Comparison of ENCODE assay signal across 8 mouse cellular contexts in genomic region chr10:59864232-59864875, GRCm38 (mm10). TPM values are rescaled to one million over a fixed set of nuclear protein-coding genes. Genes with fewer than 3 reads are reported as not detected.
DNase-seq lines count a peak whose midpoint lies in the region; ATAC-seq lines count a peak whose summit lies in the region.

No protein-coding gene starts in this region.

- peaks cover 8% of the 10 kb centered on the region for H3K36me3 ChIP-seq in heart, embryonic 12.5 days
- no peaks in the 10 kb centered on the region for H3K36me3 ChIP-seq in hindbrain, embryonic 11.5 days (ENCODE audit: control insufficient read depth, insufficient read depth, low read length)
- no peaks in the 10 kb centered on the region for H3K36me3 ChIP-seq in midbrain, embryonic 15.5 days (replicated peaks)

- H3K27ac ChIP-seq in heart, embryonic 12.5 days (ENCODE audit: poor library complexity, severe bottlenecking), result no peak overlapping the region
- H3K27ac ChIP-seq in hindbrain, embryonic 11.5 days (ENCODE audit: low read depth, low read length), result no peak overlapping the region
- H3K27ac ChIP-seq in midbrain, embryonic 15.5 days, result no peak overlapping the region

- no peak for DNase-seq in heart, adult 9 months (ENCODE audit: low spot score in 2 of 2)
- DNase-seq in CD4-positive, CD25-positive, alpha-beta regulatory T cell, adult 2 months (ENCODE audit: low read depth, low spot score), result peak; percentile 70
- peak; percentile 30 for DNase-seq in hindbrain, embryonic 11.5 days (ENCODE audit: low spot score)
- DNase-seq in yolk sac, embryonic 10.5 days (ENCODE audit: low spot score), result no peak
- DNase-seq in urinary bladder, postnatal 36 days (ENCODE audit: low spot score in 2 of 2), result no peak
- DNase-seq in heart, postnatal 36 days, result no peak

- intact Hi-C loops in heart, postnatal 36 days (cut with DNase I), result no loop called here

- H3K9ac ChIP-seq in heart, embryonic 12.5 days, result no peak overlapping the region
- no peak overlapping the region for H3K9ac ChIP-seq in hindbrain, embryonic 11.5 days (ENCODE audit: low read depth, low read length)
- no peak overlapping the region for H3K9ac ChIP-seq in midbrain, embryonic 15.5 days

- WGBS in heart, embryonic 12.5 days, result 87% methylated on average over 19 of the region's 19 CpGs
- 55% methylated on average over 19 of the region's 19 CpGs for WGBS in hindbrain, embryonic 11.5 days
- 55% methylated on average over 19 of the region's 19 CpGs for WGBS in midbrain, embryonic 15.5 days

- H3K4me3 ChIP-seq in heart, embryonic 12.5 days, result no peak overlapping the region
- H3K4me3 ChIP-seq in hindbrain, embryonic 11.5 days (ENCODE audit: low read depth, low read length), result no peak overlapping the region
- H3K4me3 ChIP-seq in midbrain, embryonic 15.5 days, result no peak overlapping the region

- H3K9me3 ChIP-seq in heart, embryonic 12.5 days (replicated peaks), result no peaks in the 10 kb centered on the region
- H3K9me3 ChIP-seq in hindbrain, embryonic 11.5 days (ENCODE audit: control insufficient read depth, low read length), result no peaks in the 10 kb centered on the region
- no peaks in the 10 kb centered on the region for H3K9me3 ChIP-seq in midbrain, embryonic 15.5 days

- ATAC-seq in heart, embryonic 12.5 days (ENCODE audit: insufficient number of reproducible peaks, low FRiP score), result peak; percentile 12; the same call in 1 of the 2 replicates
- ATAC-seq in hindbrain, embryonic 11.5 days (ENCODE audit: low FRiP score), result peak; percentile 43
- ATAC-seq in midbrain, embryonic 15.5 days (replicated peaks), result peak; percentile 34

- H3K4me2 ChIP-seq in heart, embryonic 12.5 days, result no peak overlapping the region
- no peak overlapping the region for H3K4me2 ChIP-seq in hindbrain, embryonic 11.5 days (replicated peaks; ENCODE audit: low read depth, low read length)
- H3K4me2 ChIP-seq in midbrain, embryonic 15.5 days, result no peak overlapping the region

- no peaks in the 10 kb centered on the region for H3K27me3 ChIP-seq in heart, embryonic 12.5 days (replicated peaks)
- H3K27me3 ChIP-seq in hindbrain, embryonic 11.5 days (ENCODE audit: control insufficient read depth, insufficient read depth, low read length), result no peaks in the 10 kb centered on the region
- H3K27me3 ChIP-seq in midbrain, embryonic 15.5 days (replicated peaks), result no peaks in the 10 kb centered on the region

- peaks cover 9% of the 10 kb centered on the region for H3K4me1 ChIP-seq in heart, embryonic 12.5 days (replicated peaks)
- H3K4me1 ChIP-seq in hindbrain, embryonic 11.5 days (replicated peaks; ENCODE audit: control insufficient read depth, insufficient read depth, low read length), result peaks cover 8% of the 10 kb centered on the region; the same call in 1 of the 2 replicates
- H3K4me1 ChIP-seq in midbrain, embryonic 15.5 days, result peaks cover 17% of the 10 kb centered on the region; the same call in 1 of the 2 replicates

RNA-seq across cellular contexts. Expression of gene Dnajb12, which starts 15.0 kb away (rescaled TPM):
- polyA plus RNA-seq in heart, embryonic 12.5 days (2016; fragmentation: Nextera tagmentation; extraction: Ambion mirVana), result 31.4 and 32.8 TPM in 2 replicates
- polyA plus RNA-seq in hindbrain, embryonic 11.5 days (2014; fragmentation: Nextera tagmentation; extraction: Ambion mirVana), result 22.0 and 22.6 TPM in 2 replicates
- 18.0 TPM in 2 replicates for polyA plus RNA-seq in midbrain, embryonic 15.5 days (2015; fragmentation: Nextera tagmentation; extraction: Ambion mirVana)
- total RNA-seq in heart, postnatal 36 days (2021), result 10 to 100 TPM; 39.8 to 43.5 TPM

Comparison
In these comparisons a context has a peak if more than half of its experiments do, and no peak if none do; other contexts are left out.
1. DNase-seq: peak in CD4-positive, CD25-positive, alpha-beta regulatory T cell, adult 2 months (single experiment) and hindbrain, embryonic 11.5 days (single experiment); none in heart, adult 9 months (0 of 2), yolk sac, embryonic 10.5 days (single experiment), urinary bladder, postnatal 36 days (0 of 2) and heart, postnatal 36 days (0 of 2).
2. Peak in every context shown above with its lines, with median percentiles within 50 percentile points of each other: ATAC-seq.